In genomic region chr15:83724886-83725269, GRCm38 (mm10) we compare ENCODE assay signal across 7 mouse cellular contexts. TPM values are rescaled to one million over a fixed set of nuclear protein-coding genes. Genes with fewer than 3 reads are reported as not detected.
DNase-seq lines count a peak whose midpoint lies in the region; ATAC-seq lines count a peak whose summit lies in the region.

TSS of gene Scube1 (minus strand) at chr15:83725021.

- peak; percentile 83 for DNase-seq in brain, embryonic 18.5 days (ENCODE audit: low read depth, low spot score)
- peak; percentile 95 for DNase-seq in embryonic facial prominence, embryonic 14.5 days (ENCODE audit: low spot score)
- DNase-seq in heart, adult 8-10 months (ENCODE audit: low spot score) = peak; percentile 74
- peak; percentile 73 to 83 for DNase-seq in kidney, adult 8-10 months
- peak; percentile 92 for DNase-seq in limb, embryonic 10.5 days (ENCODE audit: low spot score)

- ATAC-seq in embryonic facial prominence, embryonic 14.5 days (ENCODE audit: low read depth) = peak; percentile 97
- peak; percentile 95 for ATAC-seq in midbrain, embryonic 13.5 days
- ATAC-seq in stomach, embryonic 14.5 days (ENCODE audit: insufficient number of reproducible peaks, insufficient read depth, low FRiP score, low read depth) = peak; percentile 91

- no peaks in the 10 kb centered on the region for H3K36me3 ChIP-seq in embryonic facial prominence, embryonic 14.5 days (ENCODE audit: control insufficient read depth, insufficient read depth, low read length)
- H3K36me3 ChIP-seq in limb, embryonic 10.5 days = peaks cover 32% of the 10 kb centered on the region
- peaks cover 14% of the 10 kb centered on the region for H3K36me3 ChIP-seq in midbrain, embryonic 13.5 days
- H3K36me3 ChIP-seq in stomach, embryonic 14.5 days (ENCODE audit: control insufficient read depth, insufficient read depth, low read length) = no peaks in the 10 kb centered on the region

- peak within 1 kb of the TSS; percentile 65 for H3K4me3 ChIP-seq in embryonic facial prominence, embryonic 14.5 days (ENCODE audit: low read depth, low read length)
- H3K4me3 ChIP-seq in limb, embryonic 10.5 days = peak within 1 kb of the TSS; percentile 97
- H3K4me3 ChIP-seq in midbrain, embryonic 13.5 days (replicated peaks) = peak within 1 kb of the TSS; percentile 76
- peak within 1 kb of the TSS; percentile 49 for H3K4me3 ChIP-seq in stomach, embryonic 14.5 days (ENCODE audit: low read depth, low read length)

- no peak within 1 kb of the TSS for H3K27ac ChIP-seq in embryonic facial prominence, embryonic 14.5 days (replicated peaks; ENCODE audit: low read depth, low read length)
- H3K27ac ChIP-seq in limb, embryonic 10.5 days = peak within 1 kb of the TSS; percentile 94
- peak within 1 kb of the TSS; percentile 74 for H3K27ac ChIP-seq in midbrain, embryonic 13.5 days
- H3K27ac ChIP-seq in stomach, embryonic 14.5 days (ENCODE audit: low read length) = no peak within 1 kb of the TSS

- peaks cover 38% of the 10 kb centered on the region for H3K27me3 ChIP-seq in embryonic facial prominence, embryonic 14.5 days (replicated peaks; ENCODE audit: control insufficient read depth, insufficient read depth, low read length)
- peaks cover 41% of the 10 kb centered on the region for H3K27me3 ChIP-seq in limb, embryonic 10.5 days (ENCODE audit: low read depth, poor library complexity, severe bottlenecking)
- H3K27me3 ChIP-seq in midbrain, embryonic 13.5 days = peaks cover 53% of the 10 kb centered on the region
- peaks cover 7% of the 10 kb centered on the region for H3K27me3 ChIP-seq in stomach, embryonic 14.5 days (ENCODE audit: control insufficient read depth, insufficient read depth, low read length)

- no peaks in the 10 kb centered on the region for H3K9me3 ChIP-seq in embryonic facial prominence, embryonic 14.5 days (ENCODE audit: control insufficient read depth, low read length)
- H3K9me3 ChIP-seq in limb, embryonic 10.5 days (replicated peaks) = no peaks in the 10 kb centered on the region
- no peaks in the 10 kb centered on the region for H3K9me3 ChIP-seq in midbrain, embryonic 13.5 days
- H3K9me3 ChIP-seq in stomach, embryonic 14.5 days (ENCODE audit: control insufficient read depth, low read depth, low read length) = no peaks in the 10 kb centered on the region

- peak within 1 kb of the TSS; percentile 66 for H3K9ac ChIP-seq in embryonic facial prominence, embryonic 14.5 days (ENCODE audit: low read depth, low read length)
- peak within 1 kb of the TSS; percentile 82 for H3K9ac ChIP-seq in midbrain, embryonic 13.5 days (replicated peaks)
- H3K9ac ChIP-seq in stomach, embryonic 14.5 days (replicated peaks; ENCODE audit: low read depth, low read length) = peak within 1 kb of the TSS; percentile 33

- peak within 1 kb of the TSS; percentile 95 for H3K4me2 ChIP-seq in embryonic facial prominence, embryonic 14.5 days (ENCODE audit: low read depth, low read length)
- H3K4me2 ChIP-seq in midbrain, embryonic 13.5 days (replicated peaks) = peak within 1 kb of the TSS; percentile 75
- peak within 1 kb of the TSS; percentile 91 for H3K4me2 ChIP-seq in stomach, embryonic 14.5 days (replicated peaks; ENCODE audit: low read depth, low read length)

- WGBS in embryonic facial prominence, embryonic 14.5 days = 0% methylated on average over 13 of the region's 51 CpGs
- WGBS in limb, embryonic 10.5 days = under 1% methylated on average over 51 of the region's 51 CpGs
- WGBS in midbrain, embryonic 13.5 days = 0% methylated on average over 48 of the region's 51 CpGs
- under 1% methylated on average over 46 of the region's 51 CpGs for WGBS in stomach, embryonic 14.5 days

- H3K4me1 ChIP-seq in embryonic facial prominence, embryonic 14.5 days (ENCODE audit: control insufficient read depth, insufficient read depth, low read length) = peaks cover 9% of the 10 kb centered on the region; the same call in 1 of the 2 replicates
- peaks cover 76% of the 10 kb centered on the region for H3K4me1 ChIP-seq in limb, embryonic 10.5 days
- peaks cover 40% of the 10 kb centered on the region for H3K4me1 ChIP-seq in midbrain, embryonic 13.5 days (replicated peaks)
- peaks cover 9% of the 10 kb centered on the region; the same call in 1 of the 2 replicates for H3K4me1 ChIP-seq in stomach, embryonic 14.5 days (ENCODE audit: control insufficient read depth, insufficient read depth, low read length)

RNA-seq across cellular contexts. Expression of gene Scube1, which starts in this region (rescaled TPM):
- polyA plus RNA-seq in embryonic facial prominence, embryonic 14.5 days (2014; fragmentation: Nextera tagmentation; extraction: Ambion mirVana) = 12.6 and 17.3 TPM in 2 replicates
- under 1 TPM; 0.59 to 0.97 (median 0.84) TPM for total RNA-seq in heart, adult 8-10 months (2022)
- 124 TPM in 2 replicates for polyA plus RNA-seq in limb, embryonic 10.5 days (2016; fragmentation: Nextera tagmentation; extraction: Ambion mirVana)
- 15.5 and 16.7 TPM in 2 replicates for polyA plus RNA-seq in midbrain, embryonic 13.5 days (2015; fragmentation: Nextera tagmentation; extraction: Ambion mirVana)
- 9.8 and 12.3 TPM in 2 replicates for polyA plus RNA-seq in stomach, embryonic 14.5 days (2014; fragmentation: Nextera tagmentation; extraction: Ambion mirVana)

Comparison
In these comparisons a context has a peak if more than half of its experiments do, and no peak if none do; other contexts are left out.
1. Peak in DNase-seq in heart, adult 8-10 months; RNA of the gene not detected or under 1 TPM.
2. H3K27ac ChIP-seq: peak in limb, embryonic 10.5 days (single experiment) and midbrain, embryonic 13.5 days (single experiment); none in embryonic facial prominence, embryonic 14.5 days (single experiment) and stomach, embryonic 14.5 days (single experiment).
3. Peak in every context shown above with its lines, with median percentiles within 50 percentile points of each other: DNase-seq, ATAC-seq, H3K4me2 ChIP-seq, H3K4me3 ChIP-seq and H3K9ac ChIP-seq.